Mouse (Mus musculus) small intestine, adult 2 months (tissue): ENCODE results near the gene Ak5. TPM values are rescaled to one million over a fixed set of nuclear protein-coding genes. Genes with fewer than 3 reads are reported as not detected.

Experiments used
- H3K27ac ChIP-seq: fragments of 200-500 bp; 2 replicates; pipeline ENCODE4 v1.5.1; 2012; ENCODE audit warnings: low read depth, low read length, control low read depth, inconsistent platforms; ENCODE audit not compliant: insufficient read depth
- H3K27me3 ChIP-seq: fragments of 200-500 bp; 2 replicates; pipeline ENCODE4 v1.6.1; 2012; ENCODE audit warnings: mild to moderate bottlenecking, moderate library complexity, low read length, inconsistent platforms; ENCODE audit not compliant: control insufficient read depth, insufficient read depth
- H3K36me3 ChIP-seq: fragments of 200-500 bp; 2 replicates; pipeline ENCODE4 v1.6.1; 2012; ENCODE audit warnings: mild to moderate bottlenecking, low read length, control low read depth, inconsistent platforms; ENCODE audit not compliant: control insufficient read depth, insufficient read depth
- H3K4me1 ChIP-seq: fragments of 200-500 bp; 2 replicates; pipeline ENCODE4 v1.6.1; 2012; ENCODE audit warnings: low read length, inconsistent platforms, mixed read lengths; ENCODE audit not compliant: control insufficient read depth, insufficient read depth, insufficient read length
- H3K4me3 ChIP-seq: fragments of 200-500 bp; 2 replicates; pipeline ENCODE4 v1.5.1; 2012; ENCODE audit warnings: low read depth, mild to moderate bottlenecking, control low read depth, inconsistent platforms, low read length, moderate library complexity
- CTCF ChIP-seq: fragments of 200-500 bp; IDR thresholded peaks from 2 replicates; pipeline ENCODE4 v1.5.1; 2012; ENCODE audit warnings: low read depth, mild to moderate bottlenecking, control low read depth, inconsistent platforms, low read length, moderate library complexity, mixed read lengths; ENCODE audit not compliant: insufficient replicate concordance, insufficient read length; ENCODE audit errors: extremely low read depth
- POLR2A ChIP-seq: fragments of 200-500 bp; IDR thresholded peaks from 2 replicates; pipeline ENCODE4 v1.6.1; 2012; ENCODE audit warnings: low read depth, mild to moderate bottlenecking, control low read depth, inconsistent platforms, low read length, moderate library complexity
- WGBS: fragments of 180-500 bp; shearing (Covaris S2); methylation state at CpG from one replicate; pipeline ENCODE4 v1.1.7; 2018; 5-methylcytosine and 5-hydroxymethylcytosine counted together
- polyA plus RNA-seq: library from polyadenylated mRNA; depleted of rRNA; stranded (reverse); fragments of >200 nt; gene quantifications from 2 replicates; pipeline ENCODE4 v1.2.3, GENCODE M21; 2012

Ak5 gene
- polyA plus RNA-seq, 1 experiment = not detected

GRCm38 (mm10) chr3:152475278-152475669 lies 192.9 kb downstream of the Ak5 start:
- Histone ChIP-seq H3K27me3 (no peaks in the 10 kb centered on the region), H3K27ac (no peak overlapping the region), H3K4me1 (peaks cover 4% of the 10 kb centered on the region; the same call in 1 of the 2 replicates), H3K36me3 (no peaks in the 10 kb centered on the region), H3K4me3 (no peak overlapping the region)
- TF ChIP-seq POLR2A = no peak
- TF ChIP-seq CTCF = no peak
- WGBS = 90% methylated on average over 1 of the region's 1 CpGs

GRCm38 (mm10) chr3:152474582-152475277 lies 193.4 kb downstream of the Ak5 start:
- 53% methylated on average over 15 of the region's 15 CpGs for WGBS
- H3K27ac ChIP-seq = no peak overlapping the region
- H3K36me3 ChIP-seq = no peaks in the 10 kb centered on the region
- H3K4me3 ChIP-seq = no peak overlapping the region
- no peaks in the 10 kb centered on the region for H3K27me3 ChIP-seq
- peaks cover 4% of the 10 kb centered on the region; the same call in 1 of the 2 replicates for H3K4me1 ChIP-seq
- TF ChIP-seq CTCF = peak; percentile 78; the same call in 1 of the 2 replicates
- TF ChIP-seq POLR2A = no peak

- H3K27me3 ChIP-seq = no peaks in the 10 kb centered on the region
- no peaks in the 10 kb centered on the region for H3K4me1 ChIP-seq
- 91% methylated on average over 16 of the region's 16 CpGs for WGBS
- TF ChIP-seq CTCF = no peak
- no peak for TF ChIP-seq POLR2A
- no peaks in the 10 kb centered on the region for H3K36me3 ChIP-seq
- H3K4me3 ChIP-seq = no peak overlapping the region
- H3K27ac ChIP-seq = no peak overlapping the region
Observed at GRCm38 (mm10) chr3:152472676-152473075, 195.5 kb downstream of the Ak5 start.

GRCm38 (mm10) chr3:152470347-152470746 lies 197.8 kb downstream of the Ak5 start:
- Histone ChIP-seq H3K4me1 (no peaks in the 10 kb centered on the region), H3K27me3 (no peaks in the 10 kb centered on the region), H3K27ac (no peak overlapping the region), H3K36me3 (no peaks in the 10 kb centered on the region), H3K4me3 (no peak overlapping the region)
- WGBS = 65% methylated on average over 10 of the region's 10 CpGs
- TF ChIP-seq CTCF (no peak), POLR2A (no peak)

GRCm38 (mm10) chr3:152469423-152470200 lies 198.5 kb downstream of the Ak5 start:
- no peak overlapping the region for H3K27ac ChIP-seq
- no peaks in the 10 kb centered on the region for H3K36me3 ChIP-seq
- TF ChIP-seq CTCF = no peak
- no peak for TF ChIP-seq POLR2A
- 61% methylated on average over 18 of the region's 18 CpGs for WGBS
- no peaks in the 10 kb centered on the region for H3K4me1 ChIP-seq
- no peak overlapping the region for H3K4me3 ChIP-seq
- no peaks in the 10 kb centered on the region for H3K27me3 ChIP-seq

GRCm38 (mm10) chr3:152468569-152469041 lies 199.6 kb downstream of the Ak5 start:
- H3K4me1 ChIP-seq = no peaks in the 10 kb centered on the region
- WGBS = 77% methylated on average over 12 of the region's 12 CpGs
- no peak overlapping the region for H3K27ac ChIP-seq
- H3K36me3 ChIP-seq = no peaks in the 10 kb centered on the region
- H3K4me3 ChIP-seq = no peak overlapping the region
- no peaks in the 10 kb centered on the region for H3K27me3 ChIP-seq
- TF ChIP-seq CTCF = no peak
- no peak for TF ChIP-seq POLR2A

GRCm38 (mm10) chr3:152468032-152468431 lies 200.1 kb downstream of the Ak5 start:
- Histone ChIP-seq H3K27me3 (no peaks in the 10 kb centered on the region), H3K4me3 (no peak overlapping the region), H3K27ac (no peak overlapping the region), H3K36me3 (no peaks in the 10 kb centered on the region), H3K4me1 (no peaks in the 10 kb centered on the region)
- TF ChIP-seq CTCF (no peak), POLR2A (no peak)
- 86% methylated on average over 8 of the region's 8 CpGs for WGBS
